Mouse (Mus musculus) stomach, postnatal 0 days (tissue): ENCODE data around the gene Med26.

ENCODE experiments used
- CTCF ChIP-seq: IDR thresholded peaks from 2 replicates; pipeline ENCODE4 v1.5.1; 2016; ENCODE audit warnings: antibody characterized with exemption, low read depth, mild to moderate bottlenecking, moderate library complexity
- EP300 ChIP-seq: optimal IDR thresholded peaks from 2 replicates; pipeline ENCODE3; 2016; ENCODE audit warnings: antibody characterized with exemption

DNA sequence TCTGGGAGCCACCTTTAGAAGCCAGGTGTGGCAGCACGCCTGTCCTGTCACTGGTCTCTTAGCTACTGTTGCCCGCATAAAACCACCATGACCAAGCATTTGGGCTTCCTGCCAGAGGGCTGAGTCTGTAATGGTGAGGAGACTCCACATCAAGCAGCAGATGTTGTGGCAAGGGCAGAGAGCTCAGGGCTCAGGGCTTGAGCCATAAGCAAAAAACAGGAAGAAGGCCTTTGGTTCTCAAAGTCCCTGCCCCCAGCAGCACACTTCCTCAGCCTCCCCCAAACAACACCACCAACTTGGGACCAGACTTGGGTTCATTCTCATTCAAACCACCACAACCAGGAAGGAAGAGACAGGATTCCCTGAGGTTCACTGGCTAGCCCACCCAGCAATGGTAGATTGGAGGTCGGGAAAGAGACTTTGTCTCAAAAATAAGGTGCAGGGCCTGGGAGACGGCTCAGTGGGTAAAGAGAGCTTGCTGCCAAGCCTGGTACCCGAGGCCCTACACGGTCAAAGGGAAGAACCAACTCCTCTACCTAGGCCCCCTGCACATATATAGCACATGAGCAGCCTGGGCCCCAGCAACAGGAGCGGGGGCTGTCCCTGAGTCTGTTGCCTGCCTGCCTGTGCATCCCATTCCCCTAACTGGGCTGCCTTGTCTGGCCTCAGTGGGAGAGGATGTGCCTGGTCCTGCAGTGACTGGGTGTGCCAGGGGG is 35.1 kb upstream of the Med26 start:
- TF ChIP-seq CTCF (no peak), EP300 (no peak)
